Mouse (Mus musculus): Measurements from ENCODE around the gene Emc8. TPM values are rescaled to one million over a fixed set of nuclear protein-coding genes. Genes with fewer than 3 reads are reported as not detected.

Gene Emc8
- total RNA-seq, 2 experiments from 2014 or later: 25.6 to 34.3 TPM

GRCm38 (mm10) chr8:120657415-120657814 lies 11.0 kb downstream of the Emc8 start:
- DNase-seq: no peak
- intact Hi-C loops (cut with DNase I; ENCODE audit: low total_unique reads): no loop called here

GRCm38 (mm10) chr8:120656322-120657052 lies 11.9 kb downstream of the Emc8 start:
- intact Hi-C loops (cut with DNase I; ENCODE audit: low total_unique reads): no loop called here
- no peak for DNase-seq

- intact Hi-C loops (cut with DNase I; ENCODE audit: low total_unique reads): no loop called here
- DNase-seq: no peak
Observed at GRCm38 (mm10) chr8:120647532-120647931, 20.8 kb downstream of the Emc8 start, which contains the start of gene 1190005I06Rik. Gene 1190005I06Rik (minus strand): TSS chr8:120647632.

- peak; percentile 56 for DNase-seq
- intact Hi-C loops (cut with DNase I; ENCODE audit: low total_unique reads): no loop called here
Observed at GRCm38 (mm10) chr8:120644663-120645062, 23.7 kb downstream of the Emc8 start.

GRCm38 (mm10) chr8:120642031-120642662 lies 26.2 kb downstream of the Emc8 start:
- no peak for DNase-seq
- intact Hi-C loops (cut with DNase I; ENCODE audit: low total_unique reads): no loop called here

GRCm38 (mm10) chr8:120641245-120641644 lies 27.1 kb downstream of the Emc8 start:
- intact Hi-C loops (cut with DNase I; ENCODE audit: low total_unique reads): no loop called here
- DNase-seq: no peak

GRCm38 (mm10) chr8:120634329-120634839 lies 34.0 kb downstream of the Emc8 start:
- intact Hi-C loops (cut with DNase I; ENCODE audit: low total_unique reads): no loop called here
- DNase-seq: peak; percentile 56

GRCm38 (mm10) chr8:120633665-120634271 lies 34.6 kb downstream of the Emc8 start:
- no peak for DNase-seq

GRCm38 (mm10) chr8:120632969-120633664 lies 35.3 kb downstream of the Emc8 start:
- intact Hi-C loops (cut with DNase I; ENCODE audit: low total_unique reads): no loop called here
- no peak for DNase-seq

More at GRCm38 (mm10) chr8:120633665-120634271, 34.6 kb downstream of the Emc8 start:
- intact Hi-C loops (cut with DNase I; ENCODE audit: low total_unique reads): no loop called here

GRCm38 (mm10) chr8:120631441-120632375 lies 36.7 kb downstream of the Emc8 start:
- intact Hi-C loops (cut with DNase I; ENCODE audit: low total_unique reads): no loop called here
- DNase-seq: no peak

- DNase-seq: no peak
- intact Hi-C loops (cut with DNase I; ENCODE audit: low total_unique reads): no loop called here
Observed at GRCm38 (mm10) chr8:120630848-120631247, 37.5 kb downstream of the Emc8 start.

GRCm38 (mm10) chr8:120630031-120630430 lies 38.3 kb downstream of the Emc8 start:
- no peak for DNase-seq
- intact Hi-C loops (cut with DNase I; ENCODE audit: low total_unique reads): no loop called here

- DNase-seq: no peak
- intact Hi-C loops (cut with DNase I; ENCODE audit: low total_unique reads): no loop called here
Observed at GRCm38 (mm10) chr8:120627298-120627697, 41.1 kb downstream of the Emc8 start.

- intact Hi-C loops (cut with DNase I; ENCODE audit: low total_unique reads): no loop called here
- no peak for DNase-seq
Observed at GRCm38 (mm10) chr8:120626461-120626860, 41.9 kb downstream of the Emc8 start.

- intact Hi-C loops (cut with DNase I; ENCODE audit: low total_unique reads): no loop called here
- DNase-seq: no peak
Observed at GRCm38 (mm10) chr8:120623608-120624007, 44.8 kb downstream of the Emc8 start.

- DNase-seq: no peak
- intact Hi-C loops (cut with DNase I; ENCODE audit: low total_unique reads): no loop called here
Observed at GRCm38 (mm10) chr8:120622161-120622560, 46.2 kb downstream of the Emc8 start.

- intact Hi-C loops (cut with DNase I; ENCODE audit: low total_unique reads): no loop called here
- DNase-seq: no peak
Observed at GRCm38 (mm10) chr8:120620441-120620840, 47.9 kb downstream of the Emc8 start.

GRCm38 (mm10) chr8:120619235-120620180 lies 48.9 kb downstream of the Emc8 start:
- intact Hi-C loops (cut with DNase I; ENCODE audit: low total_unique reads): no loop called here
- DNase-seq: no peak
